Mouse (Mus musculus): ENCODE results near the gene Ptprk.

- no peak for TF ChIP-seq CTCF (IDR thresholded peaks at IDR 0.05; ENCODE audit: low read depth)
- no peak for TF ChIP-seq EP300 (IDR thresholded peaks at IDR 0.05; ENCODE audit: low read depth)
Measured at GRCm38 (mm10) chr10:28278757-28279156, 204.1 kb downstream of the Ptprk start.
